Mouse (Mus musculus): Measurements from ENCODE around the gene Fbln1.

Fbln1 gene

DNA sequence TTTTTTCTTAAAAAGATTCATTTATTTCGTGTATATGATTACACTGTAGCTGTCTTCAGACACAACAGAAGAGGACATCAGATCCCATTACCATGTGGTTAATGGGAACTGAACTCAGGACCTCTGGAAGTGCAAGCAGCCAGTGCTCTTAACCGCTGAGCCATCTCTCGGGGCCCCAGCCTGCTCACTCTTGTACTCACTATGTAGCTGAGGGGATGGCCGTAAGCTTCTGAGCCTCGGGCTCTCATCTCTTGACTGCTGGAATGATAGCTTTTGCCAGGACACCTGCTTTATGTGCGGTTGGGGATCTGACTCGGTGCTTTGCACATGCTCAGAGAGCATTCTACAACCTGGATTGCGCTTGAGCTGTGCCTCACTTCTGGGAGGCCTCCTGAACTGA lies 1.4 kb upstream of the Fbln1 start:
- no peak for DNase-seq (ENCODE audit: inconsistent age in 2 of 2, low spot score in 1 of 2)

DNA sequence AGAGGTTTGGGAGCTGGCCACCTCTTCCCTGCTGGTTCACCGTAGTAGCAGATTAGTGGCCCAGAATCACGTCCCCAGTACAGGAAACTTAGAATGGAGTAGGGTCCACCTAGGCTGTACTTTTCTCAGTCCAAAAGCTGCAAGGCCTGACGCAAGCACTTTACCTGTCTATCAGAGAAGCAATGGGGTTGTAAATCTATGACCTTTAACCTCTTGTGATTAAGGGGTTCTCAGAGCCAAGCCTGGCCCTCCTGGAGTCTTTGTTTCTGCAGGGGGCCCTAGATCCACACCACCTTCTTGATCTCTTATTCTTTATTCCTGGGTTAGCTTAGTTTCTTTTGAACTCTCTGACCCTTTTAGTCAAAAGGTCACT lies 940 bp downstream of the Fbln1 start:
- no peak for DNase-seq (ENCODE audit: inconsistent age in 2 of 2, low spot score in 1 of 2)

DNA sequence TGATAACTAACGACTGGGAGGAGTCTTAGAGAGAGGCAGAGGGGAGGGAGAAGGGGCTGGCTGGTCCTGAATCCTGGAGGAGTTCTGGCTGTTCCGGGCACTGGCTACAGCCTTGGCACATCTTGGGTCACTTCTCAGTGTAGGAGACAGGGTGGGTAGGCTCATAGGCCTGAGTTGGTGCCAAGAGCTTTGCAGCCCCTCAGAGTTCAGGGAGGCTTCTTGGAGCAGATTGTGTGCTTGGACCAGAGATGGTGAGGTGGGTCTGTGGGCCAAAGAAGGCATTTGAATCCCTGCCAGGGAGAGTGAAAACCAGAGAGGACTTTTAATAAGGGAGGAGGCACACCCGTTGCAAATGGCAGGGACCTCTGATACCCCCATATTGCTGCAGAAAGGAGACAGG lies 1.3 kb downstream of the Fbln1 start:
- peak in 1 of 2 experiments; percentile 44 for DNase-seq (ENCODE audit: inconsistent age in 2 of 2, low spot score in 1 of 2)

DNA sequence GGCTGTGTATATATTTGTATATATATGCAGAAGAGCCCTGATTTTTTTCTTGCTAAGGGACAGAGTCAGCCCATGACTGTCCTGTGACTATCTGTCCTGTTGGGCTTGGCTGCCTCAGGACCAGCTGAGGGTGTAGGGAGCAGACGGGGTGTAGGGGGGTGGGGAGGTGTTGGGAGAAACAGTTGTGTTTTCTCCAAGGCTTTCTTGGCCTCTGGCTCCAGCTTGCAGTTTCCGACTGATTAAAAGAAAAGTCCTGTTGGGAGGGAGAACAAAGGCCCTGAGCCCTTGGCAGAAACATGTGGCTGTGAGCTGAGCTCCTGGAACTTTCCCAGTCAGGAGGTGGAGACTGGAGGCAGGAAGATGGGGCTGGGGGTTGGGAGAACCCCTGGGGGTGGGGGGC lies 2.0 kb downstream of the Fbln1 start:
- DNase-seq (ENCODE audit: inconsistent age in 2 of 2, low spot score in 1 of 2), result peak; percentile 32 to 68

DNA sequence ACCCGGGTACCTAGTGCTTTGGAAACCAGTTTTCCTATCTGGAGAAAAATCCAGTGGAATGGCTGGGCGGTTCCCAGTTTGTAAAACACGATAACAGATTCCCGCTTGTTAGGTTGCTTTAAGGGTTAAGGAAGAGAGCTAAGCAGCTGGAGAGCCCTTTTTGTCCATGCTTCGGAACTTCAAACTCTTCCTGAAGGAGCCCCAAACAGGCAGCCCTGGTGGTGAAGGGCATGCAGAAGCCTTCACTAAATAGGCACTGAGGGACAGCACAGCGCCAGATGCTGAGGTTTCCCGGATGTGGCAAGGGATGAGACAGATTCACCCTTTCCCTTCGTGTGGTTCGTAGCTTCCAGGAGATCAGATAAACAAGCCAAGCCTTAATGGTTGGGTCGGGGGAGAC lies 2.6 kb downstream of the Fbln1 start:
- DNase-seq (ENCODE audit: inconsistent age in 2 of 2, low spot score in 1 of 2), result peak in 1 of 2 experiments; percentile 61

DNA sequence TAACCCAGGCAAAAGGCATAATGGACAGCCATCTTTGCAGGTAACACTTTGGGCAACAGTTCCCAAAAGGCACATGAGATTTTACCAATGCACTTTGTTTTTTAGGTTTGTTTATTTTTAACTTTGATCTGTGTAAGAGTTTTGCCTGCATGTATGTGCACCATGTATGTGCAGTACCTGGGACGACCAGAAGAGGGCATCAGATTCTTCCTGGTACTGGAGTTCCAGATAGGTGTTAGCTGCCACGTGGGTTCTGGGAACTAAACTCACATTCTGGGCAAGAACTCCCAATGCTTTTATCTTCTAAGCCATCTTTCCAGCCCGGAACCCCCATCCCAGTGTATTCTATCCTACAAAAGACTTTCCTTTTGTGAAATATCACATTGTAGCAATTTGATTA lies 3.6 kb downstream of the Fbln1 start:
- DNase-seq (ENCODE audit: inconsistent age in 2 of 2, low spot score in 1 of 2), result peak in 1 of 2 experiments; percentile 35

DNA sequence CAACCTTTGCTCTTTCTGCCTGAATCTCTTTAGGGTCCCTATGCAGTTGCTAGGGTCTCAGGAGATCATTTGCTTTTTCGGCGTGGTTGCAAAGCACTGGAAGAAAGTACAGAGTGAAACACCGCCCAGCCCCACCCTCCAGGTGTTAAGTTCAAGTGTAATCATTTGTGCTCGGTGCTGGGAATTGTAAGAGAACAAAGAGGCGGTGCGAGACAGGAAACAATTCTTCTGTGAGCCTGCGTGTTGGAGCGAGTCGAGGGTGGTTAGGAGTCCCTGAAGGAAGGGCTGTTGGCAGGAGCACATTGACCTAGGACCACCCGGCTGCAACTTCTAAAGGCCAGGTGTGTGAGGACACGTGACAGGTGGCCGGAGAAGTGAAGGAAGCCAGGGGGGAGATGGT lies 4.9 kb downstream of the Fbln1 start:
- no peak for DNase-seq (ENCODE audit: inconsistent age in 2 of 2, low spot score in 1 of 2)

DNA sequence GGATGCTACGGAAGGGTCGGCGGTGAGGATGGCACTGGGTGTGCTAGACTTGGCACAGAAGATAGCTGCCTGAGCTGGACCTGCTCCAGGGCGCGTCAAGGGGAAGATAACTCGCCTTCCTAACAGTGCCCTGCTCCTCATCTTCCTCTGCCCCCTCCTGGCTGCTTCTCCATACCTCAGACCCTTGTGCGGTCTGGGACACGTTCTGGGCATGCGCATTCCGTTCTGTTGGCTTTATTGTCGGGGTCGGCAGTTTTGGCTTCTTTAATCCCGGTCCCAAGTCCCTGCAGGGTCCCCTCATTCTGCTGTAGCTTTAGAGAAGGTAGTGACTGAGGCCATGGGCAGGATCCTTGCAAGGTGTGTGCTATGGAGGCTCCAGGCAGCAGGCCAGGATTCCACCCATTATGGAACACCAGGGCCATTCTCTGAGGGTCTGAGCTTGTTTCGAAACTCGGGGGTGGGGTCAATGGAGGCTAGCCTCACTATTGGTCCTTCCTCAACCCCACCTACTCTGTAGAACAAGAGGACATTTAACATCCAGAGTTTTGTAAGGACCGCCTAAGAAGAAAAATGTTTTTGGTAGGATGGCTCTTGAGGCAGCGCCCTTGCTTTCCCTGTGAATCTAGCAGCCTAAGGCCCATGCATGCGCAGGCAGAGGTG lies 5.5 kb downstream of the Fbln1 start:
- no peak for DNase-seq (ENCODE audit: inconsistent age in 2 of 2, low spot score in 1 of 2)

DNA sequence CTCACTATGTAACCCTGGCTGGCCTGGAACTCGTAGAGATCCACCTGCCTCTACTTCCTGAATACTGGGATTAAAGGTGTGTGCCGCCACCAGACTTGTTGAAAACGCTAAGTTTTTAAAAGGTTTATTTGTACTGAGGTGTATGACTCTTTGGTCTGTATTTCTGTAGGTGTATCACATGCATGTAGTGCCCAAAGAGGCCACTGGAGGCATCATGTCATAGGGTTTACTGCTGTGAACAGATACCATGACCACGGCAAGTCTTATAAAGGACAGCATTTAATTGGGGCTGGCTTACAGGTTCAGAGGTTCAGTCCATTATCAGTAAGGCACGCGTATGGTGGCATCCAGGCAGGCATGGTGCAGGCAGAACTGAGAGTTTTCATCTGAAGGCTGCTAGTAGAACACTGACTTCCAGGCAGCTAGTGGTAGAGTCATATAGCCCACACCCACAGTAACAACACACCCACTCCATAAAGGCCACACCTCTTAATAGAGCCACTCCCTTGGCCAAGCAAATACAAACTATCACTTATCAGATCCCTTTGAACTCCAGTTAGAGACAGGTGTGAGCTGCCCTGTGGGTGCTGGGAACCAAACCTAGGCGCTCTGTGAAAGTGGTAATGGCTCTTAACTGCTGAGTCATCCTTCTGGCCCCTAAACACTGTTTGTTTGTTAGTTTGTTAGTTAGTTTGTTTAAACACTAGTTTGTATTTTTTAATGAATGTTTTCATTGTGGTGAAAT lies 10.5 kb downstream of the Fbln1 start:
- DNase-seq (ENCODE audit: inconsistent age in 2 of 2, low spot score in 1 of 2), result no peak

DNA sequence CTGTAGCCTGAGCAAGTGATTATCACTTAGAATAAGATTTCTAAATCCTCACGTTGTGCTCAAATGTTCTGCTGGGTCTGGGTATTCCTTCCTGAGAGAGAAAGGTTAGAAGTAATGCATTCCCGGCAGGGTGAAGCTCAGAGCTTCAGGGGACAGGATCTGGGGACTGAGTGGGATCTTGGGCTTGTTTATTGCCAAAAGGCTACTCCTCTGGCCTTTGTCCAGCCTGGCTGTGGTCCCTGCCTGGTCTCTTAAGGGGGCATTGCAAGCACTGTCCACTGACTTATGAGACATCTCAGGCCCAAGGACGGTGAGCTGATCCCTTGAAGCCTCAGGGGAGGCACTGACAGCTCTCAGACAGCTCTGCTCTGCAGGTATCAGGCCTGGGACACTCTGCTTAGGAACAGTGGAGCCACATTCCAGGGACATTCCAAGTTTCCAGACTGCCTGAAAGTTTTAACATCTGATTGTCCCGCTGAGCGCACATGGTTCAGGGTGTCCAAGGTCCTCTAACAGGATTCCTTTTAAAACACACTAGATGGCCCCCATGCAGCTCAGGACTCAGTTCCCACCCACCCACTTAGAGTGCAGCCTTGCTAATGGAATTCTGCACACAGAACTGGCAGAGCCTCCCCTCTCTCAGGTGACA lies 13.0 kb downstream of the Fbln1 start:
- DNase-seq (ENCODE audit: inconsistent age in 2 of 2, low spot score in 1 of 2), result no peak

DNA sequence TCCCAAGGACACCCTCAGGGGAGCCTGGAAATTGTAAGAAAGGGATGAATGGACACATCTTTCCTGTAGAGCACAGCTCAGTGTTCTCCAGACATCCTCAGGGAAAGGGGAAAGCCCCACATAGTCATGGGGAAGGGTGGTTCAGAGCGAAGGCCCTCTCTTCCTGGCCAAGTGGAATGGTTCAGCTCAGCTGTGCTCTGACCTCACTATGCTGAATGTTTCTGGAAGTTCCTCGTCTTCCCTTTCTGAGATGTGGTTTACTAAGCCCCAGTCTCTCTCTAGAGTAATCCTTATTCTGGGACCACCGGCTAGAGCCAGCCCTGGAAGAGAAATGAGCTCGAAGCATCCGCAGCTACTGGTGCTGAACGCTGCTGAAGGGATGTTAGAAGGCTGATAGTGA lies 14.6 kb downstream of the Fbln1 start:
- no peak for DNase-seq (ENCODE audit: inconsistent age in 2 of 2, low spot score in 1 of 2)

DNA sequence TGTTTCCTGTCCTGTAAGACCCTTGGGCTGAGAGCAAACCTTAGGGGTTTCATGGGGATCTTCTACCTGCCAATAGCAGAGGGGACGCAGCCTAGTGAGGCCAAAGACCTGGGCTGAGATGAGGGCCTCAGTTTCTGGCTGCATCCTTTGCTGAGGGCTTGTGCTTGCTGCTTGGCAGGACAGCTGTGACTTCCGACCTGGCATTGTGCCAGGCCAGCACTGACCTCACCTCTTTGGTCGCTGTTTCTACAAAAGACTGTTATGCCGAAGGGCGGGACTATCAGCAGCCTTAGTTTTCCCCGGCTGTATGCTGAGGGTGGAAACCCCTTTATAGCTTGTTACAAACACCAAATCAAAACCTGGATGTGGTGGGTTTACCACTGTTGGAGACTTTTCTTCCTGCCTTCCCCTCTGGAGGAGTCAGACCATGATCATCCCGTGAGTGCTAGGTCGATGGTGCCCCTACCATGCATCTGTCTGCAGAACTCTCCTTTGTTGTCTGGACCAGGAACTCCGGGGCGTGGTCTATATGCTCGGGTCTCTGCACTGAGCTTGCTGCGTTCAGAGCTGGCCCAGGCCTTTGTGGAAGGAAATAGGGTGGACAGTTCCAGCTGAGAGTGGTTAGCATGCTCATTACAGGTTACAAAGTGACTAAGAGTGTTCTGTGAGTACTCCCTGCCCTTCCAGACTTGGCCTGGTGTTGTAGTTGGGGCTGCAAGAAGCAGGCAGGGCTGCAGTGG lies 15.5 kb downstream of the Fbln1 start:
- peak in 1 of 2 experiments; percentile 57 for DNase-seq (ENCODE audit: inconsistent age in 2 of 2, low spot score in 1 of 2)

DNA sequence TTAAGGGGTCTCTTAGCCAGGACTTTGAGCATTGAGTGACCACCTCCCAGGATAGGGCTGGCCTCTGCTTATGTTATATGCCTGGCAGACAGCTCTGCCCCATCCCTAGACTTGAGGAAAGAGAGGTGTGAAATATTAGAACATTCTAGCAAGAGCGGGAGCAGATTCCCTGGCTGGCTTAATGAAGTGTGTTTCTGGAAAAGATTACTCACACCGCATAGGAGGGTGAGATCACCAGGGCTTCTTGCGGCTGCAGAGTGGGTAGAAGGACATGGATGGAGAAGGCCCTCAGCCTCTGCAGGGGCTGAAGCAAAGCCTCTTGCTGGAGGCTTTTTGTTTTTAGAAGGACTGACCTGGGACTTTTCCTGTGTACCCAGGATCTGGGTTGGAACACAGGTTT lies 19.9 kb downstream of the Fbln1 start:
- no peak for DNase-seq (ENCODE audit: inconsistent age in 2 of 2, low spot score in 1 of 2)

DNA sequence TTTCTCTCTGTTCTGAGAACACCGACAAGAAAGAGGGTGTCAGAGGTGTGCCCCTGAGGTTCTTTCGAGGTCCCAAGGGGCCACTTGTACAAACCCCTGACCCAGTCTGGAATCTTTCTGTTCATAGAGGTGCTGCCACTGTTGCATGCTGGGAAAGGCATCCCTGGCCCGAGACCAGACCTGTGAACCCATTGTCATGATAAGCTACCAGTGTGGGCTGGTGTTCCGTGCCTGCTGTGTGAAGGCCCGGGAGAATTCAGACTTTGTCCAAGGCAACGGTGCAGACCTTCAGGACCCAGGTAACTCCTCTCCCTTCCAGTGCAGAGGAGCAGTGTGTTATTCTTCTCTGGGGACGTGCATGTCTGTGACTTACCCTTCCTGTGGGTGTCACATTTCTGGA lies 21.1 kb downstream of the Fbln1 start:
- DNase-seq (ENCODE audit: inconsistent age in 2 of 2, low spot score in 1 of 2), result no peak

DNA sequence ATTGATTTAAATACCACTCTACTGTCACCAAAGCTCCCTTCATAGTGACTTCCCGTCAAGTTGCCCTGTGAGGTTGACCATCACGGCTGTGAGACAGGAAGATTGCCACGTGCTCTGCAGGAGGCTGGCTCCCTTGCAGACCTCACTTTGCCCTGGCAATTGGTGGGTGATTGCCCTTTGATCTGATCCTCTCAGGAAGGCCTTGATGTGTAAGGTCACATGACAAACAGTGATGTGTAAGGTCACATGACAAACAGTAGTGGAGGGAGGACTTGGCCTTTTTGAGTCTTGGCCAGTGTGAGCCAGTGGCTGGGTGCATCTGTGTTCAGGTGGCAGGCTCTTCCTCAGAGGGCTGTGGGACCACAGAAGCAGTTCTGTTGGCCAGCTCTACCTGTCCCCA lies 22.8 kb downstream of the Fbln1 start:
- peak in 1 of 2 experiments; percentile 52 for DNase-seq (ENCODE audit: inconsistent age in 2 of 2, low spot score in 1 of 2)

DNA sequence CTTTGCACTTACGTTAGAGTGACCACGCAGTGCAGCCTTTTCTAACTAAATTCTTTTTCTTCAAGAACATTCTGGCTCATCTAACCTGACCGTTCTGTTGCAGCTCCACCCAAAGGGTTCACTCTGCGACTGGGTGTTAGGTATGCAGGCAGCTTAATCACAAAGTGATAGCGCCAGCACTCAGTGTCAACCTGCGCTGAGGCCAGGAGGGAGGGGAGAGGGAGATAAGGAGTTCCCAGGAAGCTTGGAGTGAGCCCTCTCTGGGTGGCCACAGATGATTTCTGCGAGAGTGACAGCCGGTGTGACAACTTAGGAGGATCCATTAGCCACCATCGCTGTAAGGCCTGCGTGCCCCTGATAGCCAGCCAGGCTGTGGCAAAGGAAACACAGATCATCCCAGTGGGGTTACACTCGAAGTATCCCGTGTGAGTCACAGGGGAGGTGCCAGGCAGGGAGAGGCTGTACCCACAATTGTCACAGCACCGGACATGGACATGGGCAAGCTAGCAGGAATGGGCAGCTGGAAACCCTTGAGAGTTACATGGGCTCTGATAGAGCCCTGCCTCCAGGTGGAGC lies 24.3 kb downstream of the Fbln1 start:
- DNase-seq (ENCODE audit: inconsistent age in 2 of 2, low spot score in 1 of 2), result peak in 1 of 2 experiments; percentile 54

DNA sequence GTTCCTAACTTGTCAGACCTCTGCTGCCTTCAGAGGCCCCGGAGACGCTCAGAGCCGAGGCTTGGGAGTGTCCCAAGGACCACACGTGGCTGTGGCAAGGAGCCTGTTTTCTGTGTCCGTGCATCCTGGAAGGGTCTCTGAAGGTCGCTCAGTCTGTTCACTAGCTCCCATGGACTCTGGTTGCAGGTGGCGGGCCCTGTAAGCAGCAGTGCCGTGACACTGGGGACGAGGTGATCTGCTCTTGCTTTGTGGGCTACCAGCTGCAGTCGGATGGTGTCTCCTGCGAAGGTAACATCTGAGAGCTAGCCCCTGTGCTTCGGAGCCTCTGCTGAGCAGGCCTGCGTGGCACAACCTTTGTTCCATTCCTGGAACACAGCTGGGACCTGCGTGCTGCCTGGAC lies 24.9 kb downstream of the Fbln1 start:
- DNase-seq (ENCODE audit: inconsistent age in 2 of 2, low spot score in 1 of 2), result no peak

DNA sequence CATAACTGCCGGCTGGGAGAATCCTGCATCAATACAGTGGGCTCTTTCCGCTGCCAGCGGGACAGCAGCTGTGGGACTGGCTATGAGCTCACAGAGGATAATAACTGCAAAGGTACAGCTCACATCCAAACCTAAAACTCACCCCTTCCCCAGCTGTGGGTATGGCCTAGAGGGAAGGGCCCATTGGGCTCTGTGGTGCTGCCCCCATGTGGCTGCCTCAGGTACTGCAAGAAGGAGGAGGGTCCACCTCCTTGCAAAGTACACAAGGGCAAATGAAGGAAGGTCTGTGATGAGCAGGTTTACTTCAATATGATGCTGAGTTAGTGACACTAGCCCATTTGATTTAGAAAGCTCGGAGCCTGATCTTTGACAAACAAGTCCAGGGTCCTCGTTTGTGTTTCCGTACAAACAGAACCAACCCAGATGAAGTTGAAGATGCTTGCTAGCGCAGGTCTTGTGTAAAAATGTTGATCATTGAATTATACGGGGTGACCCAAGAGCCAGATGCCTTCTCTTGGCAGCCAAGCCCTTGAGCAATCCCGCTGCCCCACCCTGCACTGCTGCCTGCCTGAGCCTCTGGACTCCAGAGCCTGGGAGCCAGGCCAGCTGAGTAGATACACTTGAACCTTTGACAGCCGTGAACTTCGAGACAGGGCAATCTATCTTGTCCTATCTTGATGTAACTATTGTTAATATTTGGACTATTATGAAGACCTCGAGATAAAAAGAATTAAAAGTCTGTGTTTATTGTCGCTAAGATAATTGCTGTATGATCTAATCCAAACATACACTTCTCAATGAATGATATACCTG lies 25.9 kb downstream of the Fbln1 start:
- peak; percentile 35 to 84 for DNase-seq (ENCODE audit: inconsistent age in 2 of 2, low spot score in 1 of 2)

DNA sequence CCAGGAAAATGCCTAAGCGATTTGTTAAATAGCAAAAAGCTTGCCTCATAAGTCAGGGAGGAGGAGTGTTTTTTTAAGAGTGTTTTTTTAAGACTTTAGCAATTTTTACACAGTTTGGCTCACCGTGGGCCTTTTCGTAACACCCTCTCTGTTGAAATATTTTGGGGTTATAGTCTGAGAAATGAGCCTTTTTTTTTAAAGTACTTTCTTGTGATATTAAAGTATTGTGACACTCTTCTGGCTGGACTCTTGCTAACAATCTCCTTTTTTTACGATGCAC lies 26.4 kb downstream of the Fbln1 start:
- peak in 1 of 2 experiments; percentile 62 for DNase-seq (ENCODE audit: inconsistent age in 2 of 2, low spot score in 1 of 2)

DNA sequence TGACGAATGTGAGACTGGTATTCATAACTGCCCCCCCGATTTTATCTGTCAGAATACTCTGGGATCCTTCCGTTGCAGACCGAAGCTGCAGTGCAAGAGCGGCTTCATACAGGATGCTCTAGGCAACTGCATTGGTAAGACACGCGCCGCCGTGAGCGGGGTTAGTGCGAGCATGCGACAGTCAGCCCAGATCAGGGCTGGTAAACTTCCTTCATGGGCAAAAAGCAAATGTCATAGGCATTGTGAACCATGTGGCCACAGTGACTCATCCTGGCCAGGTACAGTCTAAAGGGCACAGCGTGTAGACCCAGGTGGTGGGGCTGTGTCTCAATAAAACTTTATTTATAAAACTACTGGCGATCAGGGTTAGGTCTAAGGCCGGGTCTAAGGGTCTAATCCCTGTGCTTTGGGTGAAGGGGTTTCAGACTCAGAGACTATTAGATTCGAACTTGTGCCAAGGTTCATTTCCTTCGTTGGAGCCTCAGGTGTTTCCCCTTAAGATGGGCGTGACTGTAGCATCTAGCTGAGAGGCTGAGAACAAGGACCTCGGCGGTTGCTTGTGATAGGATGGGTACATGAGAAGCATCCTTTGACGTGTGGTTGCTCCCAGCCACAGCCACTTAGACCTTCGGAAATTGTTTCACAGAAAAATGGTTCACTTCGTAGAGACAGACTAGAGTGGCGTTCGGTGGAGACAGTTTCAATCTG lies 26.9 kb downstream of the Fbln1 start:
- no peak for DNase-seq (ENCODE audit: inconsistent age in 2 of 2, low spot score in 1 of 2)
